Mouse (Mus musculus): ENCODE measurements around the gene Itpka. TPM values are rescaled to one million over a fixed set of nuclear protein-coding genes. Genes with fewer than 3 reads are reported as not detected.

Gene Itpka
- polyA plus RNA-seq, 1 experiment from 2014 or later, result 2.1 TPM

DNA sequence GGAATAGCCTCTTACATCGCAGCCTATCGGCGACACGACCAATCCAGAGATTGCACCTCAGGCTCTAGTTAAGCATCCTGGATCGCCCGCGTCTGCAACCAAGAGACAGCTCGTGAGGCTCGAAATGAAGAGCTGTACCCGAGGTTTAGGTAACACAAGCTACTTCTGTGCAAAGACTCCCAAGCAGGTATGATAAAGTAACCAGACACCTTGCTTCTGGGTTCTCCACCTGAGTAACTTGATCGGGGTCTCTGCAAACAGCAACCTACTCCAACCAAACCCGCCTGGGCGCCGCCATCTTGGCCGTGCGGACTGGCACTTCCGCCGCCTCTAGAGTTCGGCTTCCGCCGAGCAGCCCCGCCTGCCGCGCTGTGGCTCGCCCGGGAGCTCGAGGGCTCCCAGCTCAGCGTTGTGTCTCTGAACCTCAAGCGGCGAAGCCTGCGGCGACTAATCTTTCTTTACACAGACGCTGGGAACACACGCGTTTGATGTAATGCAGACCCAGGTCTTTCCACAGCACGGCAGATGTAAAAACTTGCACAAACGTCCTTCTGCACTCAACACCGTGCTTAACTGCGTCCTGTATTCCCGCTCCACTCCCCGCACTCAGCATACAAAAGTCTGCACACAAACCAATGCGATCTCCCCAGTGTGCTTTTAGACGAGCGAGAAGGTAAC, 45.2 kb downstream of the Itpka start, which contains the start of gene Rpap1:
Gene Rpap1 (minus strand): TSS at position 332 of the 678 bp plus-strand sequence.
- H3K4me1 ChIP-seq (ENCODE audit: control insufficient read depth in 2 of 2, insufficient read depth in 2 of 2, low read length in 2 of 2), result peaks cover 0 to 7% of the 10 kb centered on the region in 2 experiments; a peak in 2 of 4 replicates
- H3K9ac ChIP-seq (ENCODE audit: low read length), result peak within 1 kb of the TSS; percentile 79
- H3K4me2 ChIP-seq (ENCODE audit: low read length), result peak within 1 kb of the TSS; percentile 84
- under 1% methylated on average over 44 of the region's 44 CpGs for WGBS
- H3K36me3 ChIP-seq (ENCODE audit: control insufficient read depth, insufficient read depth, low read length), result peaks cover 17% of the 10 kb centered on the region
- H3K27me3 ChIP-seq (ENCODE audit: control insufficient read depth, insufficient read depth, low read length), result no peaks in the 10 kb centered on the region; the same call in 1 of the 2 replicates
- peak within 1 kb of the TSS; percentile 66 to 81 for H3K4me3 ChIP-seq (ENCODE audit: control insufficient read depth in 1 of 2, insufficient read depth in 1 of 2, low read depth in 1 of 2, low read length in 2 of 2)
- peak within 1 kb of the TSS; percentile 89 to 92 for H3K27ac ChIP-seq (replicated peaks in 1 of 2; ENCODE audit: control insufficient read depth in 1 of 2, insufficient read depth in 1 of 2, low read depth in 2 of 2, low read length in 2 of 2)
- ATAC-seq (ENCODE audit: insufficient number of reproducible peaks, insufficient read depth, low FRiP score, low read depth), result peak; percentile 81
- peaks cover 4% of the 10 kb centered on the region; the same call in 1 of the 2 replicates for H3K9me3 ChIP-seq (ENCODE audit: control insufficient read depth, low read length)

DNA sequence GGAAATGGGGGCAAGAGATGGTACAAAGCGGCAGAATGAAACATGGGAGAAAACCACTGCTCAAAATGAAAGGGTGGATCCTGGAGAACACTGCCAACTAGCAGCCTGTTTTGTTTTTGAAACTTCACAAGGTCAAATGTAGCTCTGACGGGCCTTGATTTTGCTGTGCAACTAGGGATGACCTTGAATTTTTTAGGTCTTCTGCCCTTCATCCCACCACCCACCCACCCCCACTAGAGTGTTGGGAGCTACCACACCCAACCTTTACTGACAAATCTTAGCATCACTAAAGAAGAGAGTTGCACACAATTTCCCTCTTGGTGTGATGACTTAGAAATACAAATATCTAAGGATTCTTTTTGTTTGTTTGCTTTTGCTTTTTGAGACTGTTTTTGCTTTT, 47.9 kb downstream of the Itpka start:
- 77% methylated on average over 2 of the region's 2 CpGs for WGBS
- peaks cover 0 to 7% of the 10 kb centered on the region in 2 experiments; a peak in 2 of 4 replicates for H3K4me1 ChIP-seq (ENCODE audit: control insufficient read depth in 2 of 2, insufficient read depth in 2 of 2, low read length in 2 of 2)
- no peak overlapping the region for H3K4me3 ChIP-seq (ENCODE audit: control insufficient read depth in 1 of 2, insufficient read depth in 1 of 2, low read depth in 1 of 2, low read length in 2 of 2)
- H3K4me2 ChIP-seq (ENCODE audit: low read length), result no peak overlapping the region
- no peak for ATAC-seq (ENCODE audit: insufficient number of reproducible peaks, insufficient read depth, low FRiP score, low read depth)
- no peak overlapping the region for H3K9ac ChIP-seq (ENCODE audit: low read length)
- 0 out of 2 replicates have a peak, but pooled peaks cover 5% of the 10 kb centered on the region for H3K36me3 ChIP-seq (ENCODE audit: control insufficient read depth, insufficient read depth, low read length)
- no peaks in the 10 kb centered on the region for H3K9me3 ChIP-seq (ENCODE audit: control insufficient read depth, low read length)
- no peak overlapping the region for H3K27ac ChIP-seq (replicated peaks in 1 of 2; ENCODE audit: control insufficient read depth in 1 of 2, insufficient read depth in 1 of 2, low read depth in 2 of 2, low read length in 2 of 2)
- no peaks in the 10 kb centered on the region; the same call in 1 of the 2 replicates for H3K27me3 ChIP-seq (ENCODE audit: control insufficient read depth, insufficient read depth, low read length)

DNA sequence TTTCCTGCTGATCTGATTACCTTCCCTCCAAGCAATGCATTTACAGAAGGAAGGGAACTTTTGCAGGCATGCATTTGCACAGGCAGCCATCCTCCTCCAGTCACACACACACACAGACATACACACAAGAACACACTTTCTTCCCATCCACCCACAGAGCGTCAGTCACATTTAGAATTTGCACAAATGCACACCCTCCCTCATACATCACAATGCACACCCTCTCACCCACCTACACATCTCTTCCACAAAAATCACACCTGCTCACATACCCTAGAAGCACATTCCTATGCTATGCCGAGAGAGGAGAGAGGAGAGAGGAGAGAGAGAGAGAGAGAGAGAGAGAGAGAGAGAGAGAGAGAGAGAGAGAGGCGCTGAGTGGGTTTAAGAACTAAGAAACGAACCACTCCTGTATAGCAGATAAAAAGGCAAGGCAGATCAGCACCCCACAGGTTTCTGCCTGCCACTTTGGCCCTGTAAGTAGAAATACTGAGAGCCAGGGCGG, 55.2 kb downstream of the Itpka start, which contains the start of gene Tyro3:
Gene Tyro3 (plus strand): TSS at position 455 of the 505 bp plus-strand sequence.
- H3K27ac ChIP-seq (replicated peaks in 1 of 2; ENCODE audit: control insufficient read depth in 1 of 2, insufficient read depth in 1 of 2, low read depth in 2 of 2, low read length in 2 of 2), result peak within 1 kb of the TSS; percentile 9 to 35; a peak in 2 of 4 replicates
- H3K4me2 ChIP-seq (ENCODE audit: low read length), result peak within 1 kb of the TSS; percentile 99
- H3K9ac ChIP-seq (ENCODE audit: low read length), result no peak within 1 kb of the TSS
- no peak for ATAC-seq (ENCODE audit: insufficient number of reproducible peaks, insufficient read depth, low FRiP score, low read depth)
- no peaks in the 10 kb centered on the region for H3K36me3 ChIP-seq (ENCODE audit: control insufficient read depth, insufficient read depth, low read length)
- peaks cover 15 to 24% of the 10 kb centered on the region in 2 experiments for H3K4me1 ChIP-seq (ENCODE audit: control insufficient read depth in 2 of 2, insufficient read depth in 2 of 2, low read length in 2 of 2)
- H3K4me3 ChIP-seq (ENCODE audit: control insufficient read depth in 1 of 2, insufficient read depth in 1 of 2, low read depth in 1 of 2, low read length in 2 of 2), result no peak within 1 kb of the TSS
- H3K9me3 ChIP-seq (ENCODE audit: control insufficient read depth, low read length), result no peaks in the 10 kb centered on the region
- peaks cover 7% of the 10 kb centered on the region for H3K27me3 ChIP-seq (ENCODE audit: control insufficient read depth, insufficient read depth, low read length)
- WGBS, result 43% methylated on average over 5 of the region's 5 CpGs

GRCm38 (mm10) chr2:119798246-119798927, 56.2 kb downstream of the Itpka start:
- WGBS, result 12% methylated on average over 13 of the region's 13 CpGs
- ATAC-seq (ENCODE audit: insufficient number of reproducible peaks, insufficient read depth, low FRiP score, low read depth), result no peak
- H3K27me3 ChIP-seq (ENCODE audit: control insufficient read depth, insufficient read depth, low read length), result peaks cover 7% of the 10 kb centered on the region
- peaks cover 22 to 35% of the 10 kb centered on the region in 2 experiments for H3K4me1 ChIP-seq (ENCODE audit: control insufficient read depth in 2 of 2, insufficient read depth in 2 of 2, low read length in 2 of 2)
- no peaks in the 10 kb centered on the region for H3K36me3 ChIP-seq (ENCODE audit: control insufficient read depth, insufficient read depth, low read length)
- peak overlapping the region in 1 of 2 experiments; percentile 68; a peak in 1 of 4 replicates for H3K4me3 ChIP-seq (ENCODE audit: control insufficient read depth in 1 of 2, insufficient read depth in 1 of 2, low read depth in 1 of 2, low read length in 2 of 2)
- H3K9ac ChIP-seq (ENCODE audit: low read length), result no peak overlapping the region
- peak overlapping the region in 1 of 2 experiments; percentile 35; a peak in 2 of 4 replicates for H3K27ac ChIP-seq (replicated peaks in 1 of 2; ENCODE audit: control insufficient read depth in 1 of 2, insufficient read depth in 1 of 2, low read depth in 2 of 2, low read length in 2 of 2)
- peak overlapping the region; percentile 99 for H3K4me2 ChIP-seq (ENCODE audit: low read length)
- no peaks in the 10 kb centered on the region for H3K9me3 ChIP-seq (ENCODE audit: control insufficient read depth, low read length)

DNA sequence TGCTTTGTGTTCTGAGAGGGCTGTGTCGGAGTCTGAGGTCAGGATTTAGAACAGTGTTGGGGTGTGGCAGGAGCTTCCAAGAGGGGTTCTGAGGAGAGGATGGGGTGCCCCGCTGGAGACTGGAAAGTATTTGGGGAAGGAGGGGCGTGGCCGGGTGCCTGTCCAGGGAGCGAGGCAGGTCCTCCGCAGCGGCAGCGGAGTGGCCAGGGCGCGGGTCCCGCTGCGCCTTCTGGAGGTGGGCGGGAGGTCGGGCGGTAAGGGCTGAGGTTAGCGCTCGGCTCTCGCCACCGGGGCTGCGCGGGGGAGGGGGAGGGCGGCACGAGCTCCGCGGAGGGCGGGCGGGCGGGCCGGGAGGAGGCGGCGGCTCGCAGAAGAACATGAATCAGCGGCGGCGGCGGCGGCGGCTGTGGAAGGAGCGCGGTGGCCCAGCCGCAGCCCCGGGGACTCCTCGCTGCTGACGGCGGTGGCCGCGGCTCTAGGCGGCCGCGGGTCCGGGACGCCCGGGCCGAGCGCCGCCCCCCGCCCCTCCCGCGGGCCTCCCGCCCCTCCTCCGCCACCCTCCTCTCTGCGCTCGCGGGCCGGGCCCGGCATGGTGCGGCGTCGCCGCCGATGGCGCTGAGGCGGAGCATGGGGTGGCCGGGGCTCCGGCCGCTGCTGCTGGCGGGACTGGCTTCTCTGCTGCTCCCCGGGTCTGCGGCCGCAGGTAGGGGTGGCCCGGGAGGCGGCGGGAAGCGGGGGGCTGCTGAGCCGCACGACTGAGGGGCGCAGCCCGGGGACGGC, 57.2 kb downstream of the Itpka start:
- Histone ChIP-seq H3K4me2 (ENCODE audit: low read length) (peak overlapping the region; percentile 99), H3K9me3 (ENCODE audit: control insufficient read depth, low read length) (no peaks in the 10 kb centered on the region), H3K9ac (ENCODE audit: low read length) (peak overlapping the region; percentile 79), H3K4me1 (ENCODE audit: control insufficient read depth in 2 of 2, insufficient read depth in 2 of 2, low read length in 2 of 2) (peaks cover 23 to 37% of the 10 kb centered on the region in 2 experiments), H3K4me3 (ENCODE audit: control insufficient read depth in 1 of 2, insufficient read depth in 1 of 2, low read depth in 1 of 2, low read length in 2 of 2) (peak overlapping the region; percentile 68 to 75), H3K27ac (replicated peaks in 1 of 2; ENCODE audit: control insufficient read depth in 1 of 2, insufficient read depth in 1 of 2, low read depth in 2 of 2, low read length in 2 of 2) (no peak overlapping the region), H3K27me3 (ENCODE audit: control insufficient read depth, insufficient read depth, low read length) (peaks cover 7% of the 10 kb centered on the region), H3K36me3 (ENCODE audit: control insufficient read depth, insufficient read depth, low read length) (no peaks in the 10 kb centered on the region)
- WGBS, result under 1% methylated on average over 41 of the region's 89 CpGs
- ATAC-seq (ENCODE audit: insufficient number of reproducible peaks, insufficient read depth, low FRiP score, low read depth), result peak; percentile 60

GRCm38 (mm10) chr2:119799961-119800550, 57.9 kb downstream of the Itpka start:
- no peaks in the 10 kb centered on the region for H3K36me3 ChIP-seq (ENCODE audit: control insufficient read depth, insufficient read depth, low read length)
- peak overlapping the region; percentile 99 for H3K4me2 ChIP-seq (ENCODE audit: low read length)
- H3K27me3 ChIP-seq (ENCODE audit: control insufficient read depth, insufficient read depth, low read length), result peaks cover 7% of the 10 kb centered on the region
- 1% methylated on average over 16 of the region's 27 CpGs for WGBS
- no peak overlapping the region for H3K27ac ChIP-seq (replicated peaks in 1 of 2; ENCODE audit: control insufficient read depth in 1 of 2, insufficient read depth in 1 of 2, low read depth in 2 of 2, low read length in 2 of 2)
- no peaks in the 10 kb centered on the region for H3K9me3 ChIP-seq (ENCODE audit: control insufficient read depth, low read length)
- peak overlapping the region; percentile 79 for H3K9ac ChIP-seq (ENCODE audit: low read length)
- H3K4me1 ChIP-seq (ENCODE audit: control insufficient read depth in 2 of 2, insufficient read depth in 2 of 2, low read length in 2 of 2), result peaks cover 29 to 42% of the 10 kb centered on the region in 2 experiments
- no peak for ATAC-seq (ENCODE audit: insufficient number of reproducible peaks, insufficient read depth, low FRiP score, low read depth)
- peak overlapping the region; percentile 68 to 75 for H3K4me3 ChIP-seq (ENCODE audit: control insufficient read depth in 1 of 2, insufficient read depth in 1 of 2, low read depth in 1 of 2, low read length in 2 of 2)
